Mouse (Mus musculus): ENCODE results near the gene Lrrc4. TPM values are rescaled to one million over a fixed set of nuclear protein-coding genes. Genes with fewer than 3 reads are reported as not detected.

The Lrrc4 gene
- polyA plus RNA-seq, 1 experiment from 2014 or later, result 0.51 TPM

- Histone ChIP-seq H3K36me3 (ENCODE audit: control insufficient read depth, insufficient read depth, low read length) (no peaks in the 10 kb centered on the region), H3K27me3 (ENCODE audit: control insufficient read depth, insufficient read depth, low read length) (no peaks in the 10 kb centered on the region), H3K27ac (replicated peaks) (no peak overlapping the region), H3K9me3 (ENCODE audit: control insufficient read depth, low read length) (no peaks in the 10 kb centered on the region), H3K9ac (ENCODE audit: low read length) (no peak overlapping the region), H3K4me2 (replicated peaks; ENCODE audit: low read depth) (no peak overlapping the region), H3K4me3 (ENCODE audit: low read depth, low read length) (no peak overlapping the region), H3K4me1 (replicated peaks; ENCODE audit: control insufficient read depth, insufficient read depth) (no peaks in the 10 kb centered on the region; the same call in 1 of the 2 replicates)
- TF ChIP-seq EP300 (optimal IDR thresholded peaks at IDR 0.05) (no peak), CTCF (IDR thresholded peaks at IDR 0.05; ENCODE audit: low read depth) (no peak)
- ATAC-seq (ENCODE audit: low FRiP score, low TSS enrichment) (no peak), DNase-seq (ENCODE audit: low spot score) (no peak)
- WGBS, result 72% methylated on average over 6 of the region's 6 CpGs
Measured at GRCm38 (mm10) chr6:28847616-28848015, 16.1 kb upstream of the Lrrc4 start.

DNA sequence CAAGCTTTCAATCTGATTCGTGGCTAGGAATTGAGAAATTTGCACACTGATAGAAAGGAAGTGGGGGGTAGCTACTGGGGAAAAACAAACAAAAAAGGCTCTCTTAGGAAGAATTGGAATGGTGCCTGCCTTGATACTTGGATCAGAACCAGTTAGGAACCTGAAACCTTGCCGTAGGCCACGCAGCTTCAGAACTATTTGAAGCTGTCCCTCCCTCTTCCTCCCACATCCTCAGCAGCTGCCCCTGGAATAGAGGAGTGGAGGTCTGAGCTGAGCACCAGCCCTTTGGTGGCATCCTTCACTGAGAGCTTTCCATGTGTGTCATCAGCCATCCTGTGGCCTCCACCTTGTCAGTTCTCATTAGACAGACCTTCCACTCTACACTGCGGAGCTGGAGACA lies 14.1 kb upstream of the Lrrc4 start:
- 43% methylated on average over 4 of the region's 4 CpGs for WGBS
- H3K27ac ChIP-seq (replicated peaks), result no peak overlapping the region
- no peak overlapping the region for H3K9ac ChIP-seq (ENCODE audit: low read length)
- ATAC-seq (ENCODE audit: low FRiP score, low TSS enrichment) (no peak), DNase-seq (ENCODE audit: low spot score) (no peak)
- no peak for TF ChIP-seq EP300 (optimal IDR thresholded peaks at IDR 0.05)
- no peak for TF ChIP-seq CTCF (IDR thresholded peaks at IDR 0.05; ENCODE audit: low read depth)
- no peaks in the 10 kb centered on the region for H3K27me3 ChIP-seq (ENCODE audit: control insufficient read depth, insufficient read depth, low read length)
- H3K4me1 ChIP-seq (replicated peaks; ENCODE audit: control insufficient read depth, insufficient read depth), result no peaks in the 10 kb centered on the region; the same call in 1 of the 2 replicates
- no peaks in the 10 kb centered on the region for H3K36me3 ChIP-seq (ENCODE audit: control insufficient read depth, insufficient read depth, low read length)
- no peak overlapping the region for H3K4me3 ChIP-seq (ENCODE audit: low read depth, low read length)
- no peaks in the 10 kb centered on the region for H3K9me3 ChIP-seq (ENCODE audit: control insufficient read depth, low read length)
- H3K4me2 ChIP-seq (replicated peaks; ENCODE audit: low read depth), result no peak overlapping the region

DNA sequence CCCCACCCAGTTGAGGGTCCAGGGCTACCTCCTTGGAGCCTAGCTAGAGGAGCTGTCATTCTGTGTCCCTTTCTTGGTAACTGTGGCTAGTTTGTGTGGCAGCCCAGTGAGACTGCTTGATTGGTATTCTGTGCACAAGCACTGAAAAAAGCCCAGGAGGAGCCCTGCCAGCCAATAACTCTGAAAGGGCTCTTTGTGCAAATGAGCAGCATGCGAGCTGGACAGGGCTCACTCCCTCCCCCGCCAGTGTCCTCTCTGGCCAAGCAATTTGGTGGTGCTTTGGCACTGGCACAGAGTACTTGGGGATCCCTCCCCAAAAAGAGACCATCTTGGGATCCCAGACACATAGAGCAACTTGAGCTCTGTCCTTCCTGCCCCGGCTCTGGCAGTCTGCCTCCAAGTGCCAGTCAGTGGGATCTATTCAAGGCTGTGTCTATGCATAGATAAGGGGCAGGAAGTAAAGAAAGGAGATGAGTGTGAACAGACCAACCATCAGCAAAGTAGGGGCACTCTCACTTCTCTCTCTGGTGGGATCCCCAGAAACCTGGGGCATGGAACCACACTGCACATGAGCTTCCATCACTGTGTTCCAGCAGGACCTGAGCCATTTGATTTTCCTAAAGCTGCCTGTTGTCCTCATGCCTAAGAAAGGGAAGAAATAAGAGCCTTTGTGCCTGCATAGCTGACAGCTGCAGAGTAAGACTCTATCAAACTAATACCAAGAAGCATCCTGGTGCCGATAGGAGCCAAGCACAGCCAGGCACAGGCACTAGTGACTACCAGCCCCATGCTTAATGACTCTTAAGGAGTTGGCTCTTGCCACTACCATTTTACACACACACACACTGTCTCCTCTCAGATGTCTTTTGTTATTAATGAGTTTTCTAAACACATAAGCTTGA lies 11.1 kb upstream of the Lrrc4 start:
- ATAC-seq (ENCODE audit: low FRiP score, low TSS enrichment), result no peak
- 78% methylated on average over 4 of the region's 4 CpGs for WGBS

DNA sequence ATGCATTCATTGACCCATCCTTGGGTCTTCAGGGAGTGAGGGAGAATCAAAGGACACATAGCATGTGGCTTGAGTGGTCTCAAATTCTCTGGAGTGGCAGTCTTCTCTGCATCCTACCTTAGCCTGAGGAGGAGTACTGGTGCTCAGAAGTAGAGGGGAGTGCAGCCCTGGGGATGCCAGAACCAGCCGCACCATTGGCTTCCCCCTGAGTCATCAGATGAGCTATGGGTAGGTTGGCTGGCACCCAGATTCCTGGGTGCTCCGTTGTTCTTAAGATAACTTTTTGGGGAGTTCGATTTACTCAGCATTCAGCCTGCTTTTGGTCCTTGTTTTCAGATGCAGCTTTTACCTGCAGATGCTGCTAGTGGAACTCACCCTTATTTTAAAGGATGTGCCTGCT lies 10.0 kb upstream of the Lrrc4 start:
- no peak overlapping the region for H3K4me3 ChIP-seq (ENCODE audit: low read depth, low read length)
- no peak for TF ChIP-seq EP300 (optimal IDR thresholded peaks at IDR 0.05)
- TF ChIP-seq CTCF (IDR thresholded peaks at IDR 0.05; ENCODE audit: low read depth), result no peak
- WGBS, result 55% methylated on average over 3 of the region's 3 CpGs
- H3K4me1 ChIP-seq (replicated peaks; ENCODE audit: control insufficient read depth, insufficient read depth), result no peaks in the 10 kb centered on the region
- no peak overlapping the region for H3K4me2 ChIP-seq (replicated peaks; ENCODE audit: low read depth)
- DNase-seq (ENCODE audit: low spot score) (no peak), ATAC-seq (ENCODE audit: low FRiP score, low TSS enrichment) (no peak)
- H3K9ac ChIP-seq (ENCODE audit: low read length), result no peak overlapping the region
- no peak overlapping the region for H3K27ac ChIP-seq (replicated peaks)
- no peaks in the 10 kb centered on the region for H3K27me3 ChIP-seq (ENCODE audit: control insufficient read depth, insufficient read depth, low read length)
- H3K9me3 ChIP-seq (ENCODE audit: control insufficient read depth, low read length), result no peaks in the 10 kb centered on the region
- H3K36me3 ChIP-seq (ENCODE audit: control insufficient read depth, insufficient read depth, low read length), result no peaks in the 10 kb centered on the region

More for the DNA sequence above, 11.1 kb upstream of the Lrrc4 start:
- H3K36me3 ChIP-seq (ENCODE audit: control insufficient read depth, insufficient read depth, low read length), result no peaks in the 10 kb centered on the region
- H3K27me3 ChIP-seq (ENCODE audit: control insufficient read depth, insufficient read depth, low read length), result no peaks in the 10 kb centered on the region
- H3K4me1 ChIP-seq (replicated peaks; ENCODE audit: control insufficient read depth, insufficient read depth), result no peaks in the 10 kb centered on the region
- H3K9ac ChIP-seq (ENCODE audit: low read length), result no peak overlapping the region
- H3K4me3 ChIP-seq (ENCODE audit: low read depth, low read length), result no peak overlapping the region
- DNase-seq (ENCODE audit: low spot score), result no peak
- TF ChIP-seq CTCF (IDR thresholded peaks at IDR 0.05; ENCODE audit: low read depth) (no peak), EP300 (optimal IDR thresholded peaks at IDR 0.05) (no peak)
- no peaks in the 10 kb centered on the region for H3K9me3 ChIP-seq (ENCODE audit: control insufficient read depth, low read length)
- no peak overlapping the region for H3K4me2 ChIP-seq (replicated peaks; ENCODE audit: low read depth)
- H3K27ac ChIP-seq (replicated peaks), result no peak overlapping the region

DNA sequence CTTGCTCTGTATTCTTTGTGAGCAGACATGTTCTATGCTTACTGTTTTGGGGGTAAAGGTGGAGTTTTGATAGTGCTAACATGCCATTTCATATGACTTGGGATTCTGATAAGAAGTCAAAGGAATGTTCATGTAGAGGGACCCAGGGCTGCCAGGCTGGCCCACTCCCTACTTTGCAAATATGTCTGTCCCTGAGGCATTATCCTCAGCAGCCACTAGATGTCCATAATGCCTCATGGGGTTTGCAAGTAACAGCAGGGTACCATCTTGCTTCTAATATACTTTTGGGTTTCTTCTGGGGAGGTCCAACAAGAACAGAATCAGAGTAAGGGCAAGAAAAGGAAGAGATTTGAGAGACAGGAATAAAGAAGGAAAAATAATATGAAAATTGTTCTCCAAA lies 5.1 kb upstream of the Lrrc4 start:
- ATAC-seq (ENCODE audit: low FRiP score, low TSS enrichment) (no peak), DNase-seq (ENCODE audit: low spot score) (no peak)
- H3K9me3 ChIP-seq (ENCODE audit: control insufficient read depth, low read length), result no peaks in the 10 kb centered on the region

DNA sequence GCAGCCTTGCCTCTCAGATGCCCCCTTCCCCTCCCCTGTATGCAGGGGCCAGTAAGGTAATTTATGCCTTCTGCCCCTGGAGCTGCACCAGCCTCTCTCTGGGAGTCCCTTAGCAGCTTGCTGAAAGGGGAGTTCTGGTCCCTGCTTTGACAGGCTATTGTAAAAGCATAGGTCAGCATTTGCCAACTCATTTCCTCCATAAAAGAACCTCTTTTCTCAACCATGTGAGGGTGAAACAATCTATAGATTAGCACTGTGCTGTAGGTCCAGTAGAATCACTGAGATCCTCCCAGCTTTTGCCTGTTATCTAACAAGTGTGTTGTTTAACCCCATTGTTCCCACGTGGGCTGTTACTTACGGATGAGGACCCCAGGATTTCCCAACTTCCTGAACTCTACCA lies 2.5 kb upstream of the Lrrc4 start:
- no peak overlapping the region for H3K9ac ChIP-seq (ENCODE audit: low read length)
- no peaks in the 10 kb centered on the region for H3K9me3 ChIP-seq (ENCODE audit: control insufficient read depth, low read length)
- ATAC-seq (ENCODE audit: low FRiP score, low TSS enrichment) (no peak), DNase-seq (ENCODE audit: low spot score) (no peak)
- H3K4me1 ChIP-seq (replicated peaks; ENCODE audit: control insufficient read depth, insufficient read depth), result no peaks in the 10 kb centered on the region
- 87% methylated on average over 2 of the region's 2 CpGs for WGBS
- no peak overlapping the region for H3K27ac ChIP-seq (replicated peaks)
- TF ChIP-seq CTCF (IDR thresholded peaks at IDR 0.05; ENCODE audit: low read depth) (no peak), EP300 (optimal IDR thresholded peaks at IDR 0.05) (no peak)
- no peaks in the 10 kb centered on the region for H3K36me3 ChIP-seq (ENCODE audit: control insufficient read depth, insufficient read depth, low read length)
- no peak overlapping the region for H3K4me2 ChIP-seq (replicated peaks; ENCODE audit: low read depth)
- H3K4me3 ChIP-seq (ENCODE audit: low read depth, low read length), result 0 out of 2 replicates have a peak overlapping the region, but pooled peaks have one; percentile 59
- H3K27me3 ChIP-seq (ENCODE audit: control insufficient read depth, insufficient read depth, low read length), result no peaks in the 10 kb centered on the region

More for the DNA sequence above, 5.1 kb upstream of the Lrrc4 start:
- Histone ChIP-seq H3K27ac (replicated peaks) (no peak overlapping the region), H3K9ac (ENCODE audit: low read length) (no peak overlapping the region), H3K4me2 (replicated peaks; ENCODE audit: low read depth) (no peak overlapping the region), H3K27me3 (ENCODE audit: control insufficient read depth, insufficient read depth, low read length) (no peaks in the 10 kb centered on the region), H3K4me1 (replicated peaks; ENCODE audit: control insufficient read depth, insufficient read depth) (no peaks in the 10 kb centered on the region), H3K4me3 (ENCODE audit: low read depth, low read length) (no peak overlapping the region), H3K36me3 (ENCODE audit: control insufficient read depth, insufficient read depth, low read length) (no peaks in the 10 kb centered on the region)
- TF ChIP-seq CTCF (IDR thresholded peaks at IDR 0.05; ENCODE audit: low read depth), result peak; percentile 74
- TF ChIP-seq EP300 (optimal IDR thresholded peaks at IDR 0.05), result no peak
